Mouse (Mus musculus) midbrain, embryonic 13.5 days (tissue): ENCODE data around the gene Gprc5a. TPM values are rescaled to one million over a fixed set of nuclear protein-coding genes. Genes with fewer than 3 reads are reported as not detected.
A peak's percentile ranks its signal among the peaks of the same experiment; 100 is the strongest.

ENCODE experiments used
- ATAC-seq: fragments of 200-750 bp; cut with Nextera tagmentation; 2 replicates; pipeline ENCODE4 v1.8.0; 2017; ENCODE audit warnings: mild to moderate bottlenecking, moderate TSS enrichment, moderate library complexity
- H3K27ac ChIP-seq: fragments of 300-500 bp; sonication (generic); 2 replicates; pipeline ENCODE4 v1.5.1; 2015; ENCODE audit warnings: inconsistent platforms, mild to moderate bottlenecking, moderate library complexity
- H3K27me3 ChIP-seq: fragments of 300-500 bp; sonication (generic); 2 replicates; pipeline ENCODE4 v1.6.1; 2015; ENCODE audit warnings: mild to moderate bottlenecking, inconsistent platforms
- H3K36me3 ChIP-seq: fragments of 300-500 bp; sonication (generic); 2 replicates; pipeline ENCODE4 v1.6.1; 2015; ENCODE audit warnings: mild to moderate bottlenecking, inconsistent platforms
- H3K4me1 ChIP-seq: fragments of 300-500 bp; sonication (generic); replicated peaks from 2 replicates; pipeline ENCODE4 v1.6.1; 2015; ENCODE audit warnings: inconsistent platforms
- H3K4me2 ChIP-seq: fragments of 300-500 bp; sonication (generic); replicated peaks from 2 replicates; pipeline ENCODE4 v1.6.1; 2015; ENCODE audit warnings: moderate library complexity, mild to moderate bottlenecking, inconsistent platforms
- H3K4me3 ChIP-seq: fragments of 300-500 bp; sonication (generic); replicated peaks from 2 replicates; pipeline ENCODE4 v1.5.1; 2015; ENCODE audit warnings: mild to moderate bottlenecking, inconsistent platforms
- H3K9ac ChIP-seq: fragments of 300-500 bp; sonication (generic); replicated peaks from 2 replicates; pipeline ENCODE4 v1.6.1; 2015; ENCODE audit warnings: mild to moderate bottlenecking, inconsistent platforms
- H3K9me3 ChIP-seq: fragments of 300-500 bp; sonication (generic); 2 replicates; pipeline ENCODE4 v1.6.1; 2016; ENCODE audit warnings: mild to moderate bottlenecking, inconsistent platforms
- WGBS: fragments of 180-500 bp; shearing (Covaris S2); methylation state at CpG from one replicate; pipeline ENCODE4 v1.1.7; 2015; 5-methylcytosine and 5-hydroxymethylcytosine counted together
- polyA plus RNA-seq: library from polyadenylated mRNA; unstranded; fragments of >200 nt; fragmentation: Nextera tagmentation; extraction: Ambion mirVana; gene quantifications from 2 replicates; pipeline ENCODE4 v1.2.1, GENCODE M21; 2015

Gene Gprc5a
- polyA plus RNA-seq, 1 experiment from 2014 or later = 0.98 TPM

- H3K27ac ChIP-seq = no peak overlapping the region
- H3K36me3 ChIP-seq = no peaks in the 10 kb centered on the region
- 0 out of 2 replicates have a peak, but pooled peaks cover 3% of the 10 kb centered on the region for H3K27me3 ChIP-seq
- H3K4me2 ChIP-seq = no peak overlapping the region
- no peak for ATAC-seq
- H3K4me1 ChIP-seq = no peaks in the 10 kb centered on the region
- no peak overlapping the region for H3K9ac ChIP-seq
- H3K4me3 ChIP-seq = no peak overlapping the region
- no peaks in the 10 kb centered on the region for H3K9me3 ChIP-seq
- WGBS = 53% methylated on average over 12 of the region's 12 CpGs
Measured at GRCm38 (mm10) chr6:135078420-135078819, 13.0 kb downstream of the Gprc5a start.

GRCm38 (mm10) chr6:135083991-135084502 lies 18.6 kb downstream of the Gprc5a start:
- H3K27me3 ChIP-seq = peaks cover 7% of the 10 kb centered on the region
- H3K36me3 ChIP-seq = no peaks in the 10 kb centered on the region
- no peak overlapping the region for H3K27ac ChIP-seq
- H3K9ac ChIP-seq = no peak overlapping the region
- no peaks in the 10 kb centered on the region for H3K9me3 ChIP-seq
- H3K4me2 ChIP-seq = no peak overlapping the region
- peaks cover 5% of the 10 kb centered on the region for H3K4me1 ChIP-seq
- no peak for ATAC-seq
- no peak overlapping the region for H3K4me3 ChIP-seq
- 65% methylated on average over 10 of the region's 10 CpGs for WGBS

- no peak overlapping the region for H3K27ac ChIP-seq
- no peak overlapping the region for H3K9ac ChIP-seq
- H3K4me2 ChIP-seq = no peak overlapping the region
- no peak for ATAC-seq
- H3K36me3 ChIP-seq = no peaks in the 10 kb centered on the region
- no peak overlapping the region for H3K4me3 ChIP-seq
- 100% methylated on average over 1 of the region's 1 CpGs for WGBS
- H3K9me3 ChIP-seq = no peaks in the 10 kb centered on the region
- H3K27me3 ChIP-seq = peaks cover 15% of the 10 kb centered on the region
- peaks cover 5% of the 10 kb centered on the region for H3K4me1 ChIP-seq
Measured at GRCm38 (mm10) chr6:135085703-135086102, 20.3 kb downstream of the Gprc5a start.

GRCm38 (mm10) chr6:135087721-135088451 lies 22.4 kb downstream of the Gprc5a start:
- peaks cover 22% of the 10 kb centered on the region for H3K27me3 ChIP-seq
- H3K4me1 ChIP-seq = peaks cover 5% of the 10 kb centered on the region
- H3K9ac ChIP-seq = no peak overlapping the region
- peak; percentile 90 for ATAC-seq
- no peaks in the 10 kb centered on the region for H3K9me3 ChIP-seq
- no peak overlapping the region for H3K4me3 ChIP-seq
- H3K4me2 ChIP-seq = peak overlapping the region; percentile 21
- WGBS = 32% methylated on average over 19 of the region's 19 CpGs
- H3K36me3 ChIP-seq = no peaks in the 10 kb centered on the region
- no peak overlapping the region for H3K27ac ChIP-seq

- Histone ChIP-seq H3K27ac (no peak overlapping the region), H3K4me3 (no peak overlapping the region), H3K9ac (no peak overlapping the region), H3K4me2 (no peak overlapping the region), H3K4me1 (peaks cover 5% of the 10 kb centered on the region), H3K36me3 (no peaks in the 10 kb centered on the region), H3K27me3 (peaks cover 22% of the 10 kb centered on the region), H3K9me3 (no peaks in the 10 kb centered on the region)
- 11% methylated on average over 8 of the region's 8 CpGs for WGBS
- no peak for ATAC-seq
Measured at GRCm38 (mm10) chr6:135089786-135090185, 24.3 kb downstream of the Gprc5a start.

GRCm38 (mm10) chr6:135090661-135091060 lies 25.2 kb downstream of the Gprc5a start:
- peaks cover 5% of the 10 kb centered on the region for H3K4me1 ChIP-seq
- H3K4me3 ChIP-seq = no peak overlapping the region
- ATAC-seq = no peak
- H3K9ac ChIP-seq = no peak overlapping the region
- no peaks in the 10 kb centered on the region for H3K36me3 ChIP-seq
- no peak overlapping the region for H3K4me2 ChIP-seq
- no peak overlapping the region for H3K27ac ChIP-seq
- no peaks in the 10 kb centered on the region for H3K9me3 ChIP-seq
- peaks cover 22% of the 10 kb centered on the region for H3K27me3 ChIP-seq
- 78% methylated on average over 4 of the region's 4 CpGs for WGBS

GRCm38 (mm10) chr6:135092798-135093470 lies 27.5 kb downstream of the Gprc5a start:
- WGBS = 83% methylated on average over 12 of the region's 12 CpGs

GRCm38 (mm10) chr6:135100787-135101472 lies 35.5 kb downstream of the Gprc5a start:
- no peaks in the 10 kb centered on the region for H3K4me1 ChIP-seq
- H3K4me3 ChIP-seq = no peak overlapping the region
- 82% methylated on average over 15 of the region's 15 CpGs for WGBS
- no peak overlapping the region for H3K27ac ChIP-seq
- peaks cover 42% of the 10 kb centered on the region for H3K27me3 ChIP-seq
- no peak overlapping the region for H3K4me2 ChIP-seq
- no peaks in the 10 kb centered on the region for H3K36me3 ChIP-seq
- H3K9ac ChIP-seq = no peak overlapping the region
- no peak for ATAC-seq
- no peaks in the 10 kb centered on the region for H3K9me3 ChIP-seq

More at GRCm38 (mm10) chr6:135092798-135093470, 27.5 kb downstream of the Gprc5a start:
- peaks cover 22% of the 10 kb centered on the region for H3K27me3 ChIP-seq
- H3K4me3 ChIP-seq = no peak overlapping the region
- H3K9ac ChIP-seq = no peak overlapping the region
- peaks cover 4% of the 10 kb centered on the region for H3K4me1 ChIP-seq
- no peaks in the 10 kb centered on the region for H3K9me3 ChIP-seq
- H3K27ac ChIP-seq = no peak overlapping the region
- no peak overlapping the region for H3K4me2 ChIP-seq
- ATAC-seq = no peak
- no peaks in the 10 kb centered on the region for H3K36me3 ChIP-seq

- no peaks in the 10 kb centered on the region for H3K4me1 ChIP-seq
- H3K9me3 ChIP-seq = no peaks in the 10 kb centered on the region
- no peak for ATAC-seq
- no peak overlapping the region for H3K27ac ChIP-seq
- no peak overlapping the region for H3K4me3 ChIP-seq
- H3K27me3 ChIP-seq = peaks cover 60% of the 10 kb centered on the region
- 88% methylated on average over 5 of the region's 5 CpGs for WGBS
- H3K36me3 ChIP-seq = no peaks in the 10 kb centered on the region
- no peak overlapping the region for H3K4me2 ChIP-seq
- H3K9ac ChIP-seq = no peak overlapping the region
Measured at GRCm38 (mm10) chr6:135102736-135103303, 37.4 kb downstream of the Gprc5a start.

- H3K27me3 ChIP-seq = peaks cover 82% of the 10 kb centered on the region
- H3K9ac ChIP-seq = no peak overlapping the region
- no peak overlapping the region for H3K4me3 ChIP-seq
- H3K27ac ChIP-seq = no peak overlapping the region
- no peak overlapping the region for H3K4me2 ChIP-seq
- 92% methylated on average over 6 of the region's 6 CpGs for WGBS
- no peaks in the 10 kb centered on the region for H3K36me3 ChIP-seq
- H3K4me1 ChIP-seq = peaks cover under 1% of the 10 kb centered on the region; the same call in 1 of the 2 replicates
- no peak for ATAC-seq
- no peaks in the 10 kb centered on the region for H3K9me3 ChIP-seq
Measured at GRCm38 (mm10) chr6:135107014-135107413, 41.6 kb downstream of the Gprc5a start.

- Histone ChIP-seq H3K4me1 (peaks cover 14% of the 10 kb centered on the region), H3K9me3 (no peaks in the 10 kb centered on the region), H3K4me2 (no peak overlapping the region), H3K27ac (no peak overlapping the region), H3K4me3 (no peak overlapping the region), H3K27me3 (peaks cover 71% of the 10 kb centered on the region), H3K9ac (no peak overlapping the region), H3K36me3 (no peaks in the 10 kb centered on the region)
- 11% methylated on average over 7 of the region's 7 CpGs for WGBS
- ATAC-seq = peak; percentile 69
Measured at GRCm38 (mm10) chr6:135112411-135113113, 47.1 kb downstream of the Gprc5a start.
